Mouse (Mus musculus): ENCODE data around the gene Tmem59l. TPM values are rescaled to one million over a fixed set of nuclear protein-coding genes. Genes with fewer than 3 reads are reported as not detected.
A peak's percentile ranks its signal among the peaks of the same experiment; 100 is the strongest.

Gene Tmem59l
- total and polyA plus RNA-seq, 3 experiments = 0.03 TPM; not detected in 2

GRCm38 (mm10) chr8:70504291-70504716 lies 17.1 kb upstream of the Tmem59l start:
- Histone ChIP-seq H3K9me3 (replicated peaks) (no peaks in the 10 kb centered on the region), H3K36me3 (replicated peaks) (peaks cover 61% of the 10 kb centered on the region), H3K4me1 (ENCODE audit: insufficient read depth, low read depth, low read length) (peaks cover 77% of the 10 kb centered on the region), H3K27me3 (ENCODE audit: insufficient read depth, low read length) (peaks cover 11% of the 10 kb centered on the region), H3K4me3 (ENCODE audit: low read depth, low read length) (no peak overlapping the region)
- no peak for DNase-seq (ENCODE audit: low spot score)
- no peak for ATAC-seq (ENCODE audit: extremely low read depth, insufficient number of reproducible peaks, low FRiP score, poor library complexity, severe bottlenecking)
- TF ChIP-seq GATA1 (IDR thresholded peaks at IDR 0.05; ENCODE audit: borderline replicate concordance, low read length) (no peak), CTCF (IDR thresholded peaks at IDR 0.05; ENCODE audit: low read depth, low read length) (no peak), TAL1 (conservative IDR thresholded peaks at IDR 0.05; ENCODE audit: low read depth, low read length) (no peak), GATA2 (IDR thresholded peaks at IDR 0.05; ENCODE audit: borderline replicate concordance, low read depth, low read length) (no peak), POLR2AphosphoS5 (IDR thresholded peaks at IDR 0.05; ENCODE audit: insufficient replicate concordance, low read depth, low read length) (no peak)

- peaks cover 22% of the 10 kb centered on the region for H3K27me3 ChIP-seq (ENCODE audit: insufficient read depth, low read length)
- no peak for ATAC-seq (ENCODE audit: extremely low read depth, insufficient number of reproducible peaks, low FRiP score, poor library complexity, severe bottlenecking)
Observed at GRCm38 (mm10) chr8:70503062-70503750, 16.0 kb upstream of the Tmem59l start.

GRCm38 (mm10) chr8:70502540-70502939 lies 15.4 kb upstream of the Tmem59l start:
- Histone ChIP-seq H3K9me3 (replicated peaks) (no peaks in the 10 kb centered on the region), H3K27me3 (ENCODE audit: insufficient read depth, low read length) (peaks cover 27% of the 10 kb centered on the region), H3K4me1 (ENCODE audit: insufficient read depth, low read depth, low read length) (peaks cover 69% of the 10 kb centered on the region), H3K36me3 (replicated peaks) (peaks cover 43% of the 10 kb centered on the region), H3K4me3 (ENCODE audit: low read depth, low read length) (no peak overlapping the region)
- ATAC-seq (ENCODE audit: extremely low read depth, insufficient number of reproducible peaks, low FRiP score, poor library complexity, severe bottlenecking) = no peak
- TF ChIP-seq POLR2AphosphoS5 (IDR thresholded peaks at IDR 0.05; ENCODE audit: insufficient replicate concordance, low read depth, low read length) (no peak), CTCF (IDR thresholded peaks at IDR 0.05; ENCODE audit: low read depth, low read length) (no peak), GATA2 (IDR thresholded peaks at IDR 0.05; ENCODE audit: borderline replicate concordance, low read depth, low read length) (no peak), GATA1 (IDR thresholded peaks at IDR 0.05; ENCODE audit: borderline replicate concordance, low read length) (no peak), TAL1 (conservative IDR thresholded peaks at IDR 0.05; ENCODE audit: low read depth, low read length) (no peak)
- DNase-seq (ENCODE audit: low spot score) = no peak

More at GRCm38 (mm10) chr8:70503062-70503750, 16.0 kb upstream of the Tmem59l start:
- TF ChIP-seq TAL1 (conservative IDR thresholded peaks at IDR 0.05; ENCODE audit: low read depth, low read length) (no peak), CTCF (IDR thresholded peaks at IDR 0.05; ENCODE audit: low read depth, low read length) (peak; percentile 89), POLR2AphosphoS5 (IDR thresholded peaks at IDR 0.05; ENCODE audit: insufficient replicate concordance, low read depth, low read length) (no peak)
- H3K4me3 ChIP-seq (ENCODE audit: low read depth, low read length) = no peak overlapping the region; the same call in 1 of the 2 replicates
- H3K4me1 ChIP-seq (ENCODE audit: insufficient read depth, low read depth, low read length) = peaks cover 75% of the 10 kb centered on the region
- DNase-seq (ENCODE audit: low spot score) = peak; percentile 81
- peaks cover 50% of the 10 kb centered on the region for H3K36me3 ChIP-seq (replicated peaks)
- no peaks in the 10 kb centered on the region for H3K9me3 ChIP-seq (replicated peaks)

- DNase-seq (ENCODE audit: low spot score) = no peak
- Histone ChIP-seq H3K36me3 (replicated peaks) (peaks cover 39% of the 10 kb centered on the region), H3K4me1 (ENCODE audit: insufficient read depth, low read depth, low read length) (peaks cover 64% of the 10 kb centered on the region), H3K9me3 (replicated peaks) (no peaks in the 10 kb centered on the region), H3K4me3 (ENCODE audit: low read depth, low read length) (no peak overlapping the region), H3K27me3 (ENCODE audit: insufficient read depth, low read length) (peaks cover 33% of the 10 kb centered on the region)
- ATAC-seq (ENCODE audit: extremely low read depth, insufficient number of reproducible peaks, low FRiP score, poor library complexity, severe bottlenecking) = no peak
- no peak for TF ChIP-seq POLR2AphosphoS5 (IDR thresholded peaks at IDR 0.05; ENCODE audit: insufficient replicate concordance, low read depth, low read length)
- no peak for TF ChIP-seq TAL1 (conservative IDR thresholded peaks at IDR 0.05; ENCODE audit: low read depth, low read length)
- no peak for TF ChIP-seq GATA2 (IDR thresholded peaks at IDR 0.05; ENCODE audit: borderline replicate concordance, low read depth, low read length)
- no peak for TF ChIP-seq CTCF (IDR thresholded peaks at IDR 0.05; ENCODE audit: low read depth, low read length)
- TF ChIP-seq GATA1 (IDR thresholded peaks at IDR 0.05; ENCODE audit: borderline replicate concordance, low read length) = no peak
Observed at GRCm38 (mm10) chr8:70501820-70502529, 14.8 kb upstream of the Tmem59l start.

- peaks cover 34% of the 10 kb centered on the region for H3K36me3 ChIP-seq (replicated peaks)
- peaks cover 55% of the 10 kb centered on the region for H3K4me1 ChIP-seq (ENCODE audit: insufficient read depth, low read depth, low read length)
- no peaks in the 10 kb centered on the region for H3K9me3 ChIP-seq (replicated peaks)
- no peak for TF ChIP-seq POLR2AphosphoS5 (IDR thresholded peaks at IDR 0.05; ENCODE audit: insufficient replicate concordance, low read depth, low read length)
- no peak for TF ChIP-seq GATA2 (IDR thresholded peaks at IDR 0.05; ENCODE audit: borderline replicate concordance, low read depth, low read length)
- no peak for TF ChIP-seq GATA1 (IDR thresholded peaks at IDR 0.05; ENCODE audit: borderline replicate concordance, low read length)
- no peak for TF ChIP-seq CTCF (IDR thresholded peaks at IDR 0.05; ENCODE audit: low read depth, low read length)
- TF ChIP-seq TAL1 (conservative IDR thresholded peaks at IDR 0.05; ENCODE audit: low read depth, low read length) = no peak
- no peak overlapping the region; the same call in 1 of the 2 replicates for H3K4me3 ChIP-seq (ENCODE audit: low read depth, low read length)
- H3K27me3 ChIP-seq (ENCODE audit: insufficient read depth, low read length) = peaks cover 46% of the 10 kb centered on the region
- DNase-seq (ENCODE audit: low spot score) = no peak
- no peak for ATAC-seq (ENCODE audit: extremely low read depth, insufficient number of reproducible peaks, low FRiP score, poor library complexity, severe bottlenecking)
Observed at GRCm38 (mm10) chr8:70500386-70501301, 13.5 kb upstream of the Tmem59l start.

Measured in G1E (cell line).